Mouse (Mus musculus) brown adipose tissue, adult 24 weeks (tissue): ENCODE results near the gene Zc3h12d. TPM values are rescaled to one million over a fixed set of nuclear protein-coding genes. Genes with fewer than 3 reads are reported as not detected.

Experiments
- H3K27ac ChIP-seq: fragments of 200-500 bp; replicated peaks from 2 replicates; pipeline ENCODE4 v1.5.1; 2012; ENCODE audit warnings: low read depth, mild to moderate bottlenecking, low read length
- H3K4me1 ChIP-seq: fragments of 200-500 bp; 2 replicates; pipeline ENCODE4 v1.6.1; 2012; ENCODE audit warnings: low read length, mixed read lengths; ENCODE audit not compliant: control insufficient read depth, insufficient read depth, insufficient read length
- H3K4me3 ChIP-seq: fragments of 200-500 bp; 2 replicates; pipeline ENCODE4 v1.5.1; 2012; ENCODE audit warnings: low read depth, mild to moderate bottlenecking, low read length, moderate library complexity; ENCODE audit not compliant: insufficient read depth
- polyA plus RNA-seq: library from polyadenylated mRNA; stranded (reverse); fragments of >200 nt; gene quantifications from 2 replicates; pipeline ENCODE4 v1.2.4, GENCODE M21; 2012; ENCODE audit not compliant: missing spikeins, insufficient read depth, insufficient read length

Zc3h12d gene
- polyA plus RNA-seq, 1 experiment: 0.32 TPM

DNA sequence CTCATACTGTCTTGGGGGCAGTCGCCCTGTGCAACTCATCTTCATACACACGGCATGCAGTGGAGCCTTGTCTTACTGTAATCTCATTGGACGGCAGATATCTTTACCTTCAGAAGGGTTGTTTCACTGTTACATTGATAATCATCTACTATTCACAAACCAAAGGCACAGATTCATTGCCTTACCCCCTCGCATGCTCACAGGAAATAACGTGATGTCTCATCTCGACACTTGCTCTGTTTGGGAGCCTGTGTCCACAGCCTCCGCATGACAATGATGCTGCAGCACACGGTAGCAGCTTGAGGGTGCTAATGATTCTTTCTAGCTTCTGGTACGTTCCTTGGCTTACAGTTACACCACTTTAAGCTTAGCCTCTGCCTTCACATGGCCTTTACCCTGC is 6.2 kb upstream of the Zc3h12d start:
- Histone ChIP-seq H3K4me1 (no peaks in the 10 kb centered on the region), H3K27ac (no peak overlapping the region), H3K4me3 (no peak overlapping the region)

DNA sequence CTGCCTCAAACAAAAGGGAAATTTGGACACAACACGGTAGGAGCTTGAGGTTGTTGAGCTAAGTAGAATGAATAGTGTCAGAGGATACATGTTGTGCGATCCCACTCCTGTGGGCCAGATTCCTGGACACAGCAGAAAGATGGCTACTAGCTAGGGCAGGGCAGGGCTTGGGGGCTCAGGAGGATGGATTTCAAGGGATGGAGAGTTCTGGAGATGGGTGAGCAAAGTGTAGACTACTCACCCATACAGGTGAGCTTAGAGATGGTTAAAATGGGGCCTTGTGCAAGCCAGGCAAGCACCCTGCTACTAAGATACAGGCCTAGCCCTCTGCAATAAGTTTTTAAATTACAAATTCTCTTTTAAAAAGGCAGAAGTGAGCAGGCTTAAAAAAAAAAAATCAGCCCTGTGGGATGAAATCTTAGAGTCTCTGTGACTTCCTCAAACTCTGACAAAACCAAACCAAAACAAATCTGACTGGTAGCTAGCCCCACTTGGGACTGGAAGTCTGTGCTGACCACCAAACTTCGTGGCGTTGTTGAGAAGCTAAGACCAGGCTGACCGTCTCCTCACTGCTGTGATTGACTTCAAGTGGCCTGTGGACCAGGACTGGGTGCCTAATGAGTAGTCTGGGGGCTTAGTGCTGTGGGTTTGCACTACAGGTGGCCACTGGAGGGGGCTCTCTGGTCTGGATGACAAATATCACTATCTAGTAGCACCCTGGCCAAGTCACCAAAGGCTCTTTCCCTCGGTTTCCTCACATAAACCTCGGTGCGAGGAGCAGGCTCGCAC is 1.3 kb downstream of the Zc3h12d start:
- Histone ChIP-seq H3K27ac (peak overlapping the region; percentile 82), H3K4me1 (peaks cover 8% of the 10 kb centered on the region), H3K4me3 (no peak overlapping the region)

DNA sequence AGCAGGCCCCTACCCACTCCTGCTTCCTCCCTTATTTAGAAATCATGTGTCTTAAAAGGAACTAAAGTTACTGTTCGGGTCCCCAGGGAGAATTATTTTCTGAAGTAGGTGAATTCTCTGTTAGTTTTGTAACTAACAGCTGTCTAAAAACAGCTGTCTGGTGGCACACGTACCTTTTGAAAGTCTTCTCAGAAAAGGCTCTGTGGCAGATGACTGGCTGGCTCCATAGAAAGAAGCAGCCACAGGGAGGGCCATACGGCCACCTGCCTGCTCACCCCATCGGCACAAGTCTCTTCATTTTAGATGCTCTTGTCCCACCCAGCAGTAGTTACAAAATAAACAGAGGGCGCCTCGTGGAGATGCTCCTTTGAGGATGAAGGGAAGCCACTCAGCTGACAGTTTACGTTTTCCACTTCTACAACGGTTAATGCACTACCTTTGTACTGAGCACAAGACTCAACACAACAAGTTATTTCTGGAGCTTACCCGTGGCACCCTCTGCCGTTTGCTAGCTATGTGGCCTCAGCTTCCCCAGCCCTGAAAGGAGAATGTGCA is 2.5 kb downstream of the Zc3h12d start:
- Histone ChIP-seq H3K27ac (peak overlapping the region; percentile 82), H3K4me1 (peaks cover 10% of the 10 kb centered on the region), H3K4me3 (no peak overlapping the region)

DNA sequence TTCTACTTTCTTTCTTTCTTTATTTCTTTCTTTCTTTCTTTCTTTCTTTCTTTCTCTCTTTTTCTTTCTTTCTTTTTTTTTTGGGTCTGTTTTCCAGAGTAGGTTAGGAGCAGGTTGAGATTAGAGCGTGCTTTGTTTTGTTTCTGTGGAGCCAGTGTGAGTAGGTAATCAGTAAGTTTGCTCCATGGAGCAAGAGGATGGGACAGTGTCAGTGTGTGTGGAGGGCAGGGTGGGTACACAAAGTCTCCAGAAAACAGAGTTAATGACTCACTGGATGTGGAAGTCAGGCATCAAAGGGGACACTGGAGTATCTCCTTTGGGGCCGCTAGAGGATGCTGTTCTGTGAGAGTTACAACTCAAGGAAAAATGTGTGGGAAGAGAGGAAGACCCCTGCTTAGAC is 4.6 kb downstream of the Zc3h12d start:
- Histone ChIP-seq H3K4me3 (no peak overlapping the region), H3K4me1 (peaks cover 19% of the 10 kb centered on the region), H3K27ac (no peak overlapping the region)

DNA sequence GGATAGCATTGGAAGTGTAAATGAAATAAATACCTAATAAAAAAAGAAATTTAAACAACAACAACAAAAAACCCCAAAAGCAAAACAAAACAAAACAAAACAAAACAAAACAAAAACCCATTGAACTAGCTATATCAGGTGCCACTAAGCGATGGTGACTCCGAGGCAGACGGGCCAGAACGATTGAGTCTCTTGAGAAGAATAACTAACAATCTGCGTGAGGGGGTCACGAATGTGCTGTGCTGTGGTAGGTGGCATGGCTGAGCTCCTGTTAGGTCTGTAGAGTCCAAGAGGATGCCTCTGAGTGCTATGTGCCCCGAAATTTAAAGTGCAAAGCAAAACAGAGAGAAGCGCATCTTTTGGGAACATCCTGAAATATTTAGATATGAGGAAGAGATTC is 5.2 kb downstream of the Zc3h12d start:
- peaks cover 18% of the 10 kb centered on the region for H3K4me1 ChIP-seq
- no peak overlapping the region for H3K4me3 ChIP-seq
- H3K27ac ChIP-seq: no peak overlapping the region

DNA sequence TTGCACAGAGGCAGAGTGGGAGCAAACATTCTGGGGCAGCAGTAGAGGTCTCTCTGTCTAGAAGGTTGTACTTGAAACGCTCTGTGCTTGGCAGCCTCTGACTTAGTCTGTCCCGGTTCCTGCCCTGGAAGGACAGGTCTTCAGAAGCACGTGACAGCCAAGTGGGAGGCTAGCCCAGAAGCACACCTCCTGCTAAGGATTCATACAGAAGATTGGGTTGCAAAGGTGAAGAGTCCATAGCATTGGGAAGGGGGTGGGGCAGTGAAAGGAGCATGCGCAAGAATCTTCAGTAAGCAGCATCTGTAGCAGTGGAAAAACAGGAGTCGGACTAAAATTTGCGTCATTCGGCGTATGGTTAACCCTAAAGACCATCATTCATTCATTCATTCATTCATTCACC is 5.8 kb downstream of the Zc3h12d start:
- H3K27ac ChIP-seq: no peak overlapping the region
- H3K4me3 ChIP-seq: no peak overlapping the region
- H3K4me1 ChIP-seq: peaks cover 14% of the 10 kb centered on the region

DNA sequence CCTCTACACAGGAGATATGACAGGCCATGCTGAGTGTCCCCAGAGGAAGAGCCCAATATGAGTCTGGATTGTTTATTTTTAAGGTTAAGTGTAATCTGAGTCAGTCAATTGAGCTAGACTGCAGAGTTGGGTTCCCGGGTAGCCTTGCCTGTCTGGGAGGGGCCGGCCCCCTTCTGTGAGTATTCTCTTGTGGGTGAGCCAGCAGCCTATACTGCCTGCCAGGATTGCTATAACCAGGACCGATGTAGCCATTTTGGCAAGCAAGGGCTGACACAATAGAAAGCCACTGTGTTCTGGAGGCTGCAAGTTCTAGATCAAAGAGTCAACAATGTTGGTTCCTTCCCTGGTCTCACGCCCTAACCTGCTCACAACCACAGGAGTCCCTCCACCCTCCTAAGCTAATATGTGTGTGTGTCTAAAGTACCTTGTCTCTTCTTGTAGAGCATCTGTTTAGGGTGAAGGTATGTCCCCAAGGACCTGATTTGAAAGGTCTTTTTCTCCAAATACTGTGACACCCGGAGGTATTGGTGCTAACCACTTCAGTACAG is 6.7 kb downstream of the Zc3h12d start:
- Histone ChIP-seq H3K27ac (peak overlapping the region; percentile 58; the same call in 1 of the 2 replicates), H3K4me3 (no peak overlapping the region)

DNA sequence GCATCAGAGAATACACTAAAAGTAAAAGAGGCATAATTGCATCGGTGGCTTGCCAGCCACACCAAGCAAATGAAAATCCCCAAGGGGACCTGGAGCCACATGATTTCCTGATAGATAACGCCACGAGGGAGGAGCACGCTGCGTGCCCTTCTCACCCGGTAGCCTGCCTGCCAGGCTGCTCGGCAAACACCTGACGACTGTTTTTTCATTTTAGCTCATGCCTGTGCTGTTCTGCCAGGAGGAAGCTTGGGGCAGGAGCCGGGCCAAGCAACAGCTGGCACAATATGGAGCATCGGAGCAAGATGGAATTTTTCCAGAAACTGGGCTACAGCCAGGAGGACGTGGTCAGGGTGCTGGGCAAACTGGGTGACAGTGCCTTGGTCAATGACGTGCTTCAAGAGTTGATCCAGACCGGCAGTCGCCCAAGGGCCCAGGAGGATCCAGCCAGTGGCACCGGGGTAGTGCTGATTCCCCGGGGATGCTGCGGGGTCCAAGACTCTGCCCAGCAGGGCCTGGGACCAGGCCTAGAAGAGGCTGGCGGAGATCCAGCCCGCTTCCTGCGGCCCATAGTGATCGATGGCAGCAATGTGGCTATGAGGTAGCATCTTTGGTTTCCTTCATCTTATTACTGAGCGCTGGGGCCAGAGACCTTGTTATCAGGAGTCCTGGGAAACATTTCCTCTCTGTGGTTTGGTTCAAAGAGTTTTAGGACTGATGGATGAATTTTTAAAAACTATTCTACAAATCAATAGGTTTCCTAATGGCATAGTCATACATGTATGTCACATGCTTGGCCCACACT is 7.5 kb downstream of the Zc3h12d start:
- Histone ChIP-seq H3K4me1 (peaks cover 14% of the 10 kb centered on the region), H3K4me3 (no peak overlapping the region), H3K27ac (peak overlapping the region; percentile 58)

More for the DNA sequence above, 6.7 kb downstream of the Zc3h12d start:
- peaks cover 14% of the 10 kb centered on the region for H3K4me1 ChIP-seq

DNA sequence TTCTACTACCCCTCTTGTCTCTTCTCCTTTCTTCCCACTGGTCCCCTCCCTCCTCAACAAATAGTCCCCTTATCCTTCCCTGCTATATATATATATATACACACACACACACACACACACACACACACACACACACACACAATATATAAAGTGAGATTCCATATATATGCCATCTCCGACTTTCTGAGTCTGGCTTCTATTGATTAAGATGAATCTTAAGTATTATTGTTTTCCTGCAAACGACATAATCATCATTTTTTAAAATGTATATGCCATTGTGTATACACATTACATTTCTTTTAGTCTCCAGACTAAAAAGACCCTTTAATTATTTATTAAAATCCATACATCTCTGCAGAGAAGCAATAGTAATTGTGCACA is 8.1 kb downstream of the Zc3h12d start:
- H3K4me1 ChIP-seq: peaks cover 14% of the 10 kb centered on the region
- no peak overlapping the region for H3K27ac ChIP-seq
- H3K4me3 ChIP-seq: no peak overlapping the region

DNA sequence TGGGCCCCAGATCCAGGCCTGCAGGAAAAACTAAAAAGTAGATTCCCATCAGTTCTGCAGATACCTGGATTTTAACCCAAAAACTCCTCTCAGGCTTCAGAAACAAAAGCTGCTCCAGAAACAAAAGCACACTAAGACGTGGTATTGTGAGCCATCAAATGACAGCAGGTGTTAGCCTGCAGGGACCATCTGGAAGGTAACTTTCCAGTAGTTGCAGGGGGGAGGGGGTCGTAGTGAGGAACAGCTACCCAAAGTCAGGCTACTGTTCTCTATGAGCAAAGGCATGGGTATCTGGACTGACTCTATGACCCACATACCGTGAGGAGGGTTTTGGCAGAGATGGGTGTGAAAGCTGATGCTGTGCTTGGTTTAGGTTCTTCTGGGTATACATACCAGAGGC is 8.5 kb downstream of the Zc3h12d start:
- H3K27ac ChIP-seq: peak overlapping the region; percentile 72

DNA sequence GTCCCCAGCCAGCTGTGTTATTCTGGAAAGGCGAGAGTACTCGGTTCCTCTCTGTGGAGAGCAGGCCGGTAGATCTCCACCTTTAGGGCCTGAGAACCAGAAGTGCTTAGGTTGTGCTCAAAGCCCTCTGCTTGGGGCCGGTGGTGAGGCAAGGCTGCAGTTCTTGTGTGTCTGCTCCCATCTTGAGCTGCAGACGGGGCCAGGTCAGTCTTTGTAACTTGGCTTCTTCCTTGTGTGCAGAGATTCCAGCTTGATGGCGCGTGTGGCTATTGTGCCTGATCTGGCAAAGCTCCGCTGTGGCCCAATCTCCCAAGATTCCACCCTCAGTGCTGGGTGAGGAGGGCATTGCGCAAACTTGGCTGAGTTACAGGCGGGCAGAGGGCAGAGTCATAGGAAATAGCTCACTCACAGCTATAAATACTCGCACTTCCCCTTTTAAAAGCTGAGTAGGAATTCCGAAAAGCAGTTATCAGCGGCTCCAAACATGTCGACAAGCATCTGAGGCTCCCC is 9.4 kb downstream of the Zc3h12d start:
- Histone ChIP-seq H3K4me1 (peaks cover 14% of the 10 kb centered on the region), H3K4me3 (no peak overlapping the region), H3K27ac (peak overlapping the region; percentile 72)

More for the DNA sequence above, 8.5 kb downstream of the Zc3h12d start:
- no peak overlapping the region for H3K4me3 ChIP-seq
- H3K4me1 ChIP-seq: peaks cover 14% of the 10 kb centered on the region

DNA sequence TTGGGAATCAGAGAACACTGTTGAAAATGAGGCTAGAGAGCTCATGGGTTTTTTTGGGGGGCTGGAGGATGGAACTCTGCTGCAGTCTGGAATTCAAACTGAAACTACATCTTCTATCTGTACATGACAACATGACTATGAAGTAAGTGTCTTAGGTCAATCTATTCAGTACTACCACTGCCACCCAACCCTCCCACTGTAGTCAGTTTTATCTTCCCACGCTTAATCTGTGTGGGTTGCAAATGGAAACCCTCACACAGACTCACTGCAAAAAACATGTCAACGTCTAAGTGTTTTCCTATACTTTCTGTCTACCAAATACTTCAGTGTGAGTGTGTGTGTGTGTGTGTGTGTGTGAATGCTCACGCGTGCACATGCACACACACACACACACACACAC is 10.9 kb downstream of the Zc3h12d start:
- H3K4me1 ChIP-seq: peaks cover 11% of the 10 kb centered on the region
- H3K4me3 ChIP-seq: no peak overlapping the region

DNA sequence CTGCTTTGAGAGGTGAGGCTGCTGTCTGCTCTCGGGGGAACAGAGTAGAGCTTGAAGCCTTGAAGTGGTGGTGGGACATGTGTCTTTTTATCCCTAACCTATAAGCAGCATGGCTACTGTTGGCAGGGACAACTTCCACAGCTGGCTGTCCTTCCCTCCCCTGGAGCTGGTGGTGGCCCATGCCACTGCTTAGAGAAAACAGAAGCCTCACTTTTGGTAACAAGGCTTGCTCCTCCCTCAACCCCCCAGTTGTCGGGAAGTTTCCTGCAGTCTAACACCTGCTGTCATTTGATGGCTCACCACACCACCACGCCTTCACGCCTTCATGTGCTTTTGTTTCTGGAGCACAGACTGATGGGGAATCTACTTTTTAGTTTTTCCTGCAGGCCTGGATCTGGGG is 11.9 kb downstream of the Zc3h12d start:
- Histone ChIP-seq H3K4me1 (peaks cover 9% of the 10 kb centered on the region), H3K4me3 (no peak overlapping the region), H3K27ac (no peak overlapping the region)

More for the DNA sequence above, 10.9 kb downstream of the Zc3h12d start:
- no peak overlapping the region for H3K27ac ChIP-seq

DNA sequence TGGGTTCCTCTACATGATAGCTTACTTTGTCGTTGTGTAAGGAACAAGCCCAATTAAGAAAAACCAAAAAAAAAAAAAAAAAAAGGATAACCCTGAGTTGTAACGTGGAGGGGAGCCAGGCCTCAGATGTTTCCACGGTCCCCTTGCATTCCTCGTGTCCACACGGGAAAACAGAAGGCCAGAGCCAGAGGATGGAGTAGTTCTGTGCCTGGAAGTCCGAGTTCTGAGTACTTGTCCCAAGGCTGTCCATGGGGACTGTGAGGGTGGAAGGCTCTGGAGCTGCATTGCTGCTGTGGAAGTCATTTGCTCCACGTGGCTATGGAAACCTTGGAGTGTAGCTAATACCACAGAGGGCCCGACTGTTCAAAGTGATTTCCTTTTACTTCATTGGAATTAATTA is 12.9 kb downstream of the Zc3h12d start:
- Histone ChIP-seq H3K4me3 (no peak overlapping the region), H3K27ac (no peak overlapping the region), H3K4me1 (peaks cover 9% of the 10 kb centered on the region)

DNA sequence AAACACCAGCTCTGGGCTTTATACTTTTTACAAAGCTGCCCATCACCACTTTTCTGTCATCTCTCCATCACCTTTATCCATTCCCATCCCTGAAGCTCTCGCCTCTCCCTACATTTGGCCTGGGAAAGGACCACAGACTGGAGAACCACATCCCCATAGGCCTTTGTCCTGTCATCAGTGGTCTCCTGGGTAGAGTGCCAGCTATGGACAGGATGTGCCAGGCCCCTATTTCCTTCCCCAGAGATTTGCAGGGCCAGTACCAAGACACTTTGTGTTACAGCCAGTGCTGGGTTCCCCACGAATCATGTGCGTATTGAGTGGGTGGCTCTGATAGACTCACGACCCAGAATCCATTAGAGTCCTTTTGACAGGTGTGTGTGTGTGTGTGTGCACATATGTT is 13.7 kb downstream of the Zc3h12d start:
- Histone ChIP-seq H3K27ac (no peak overlapping the region), H3K4me3 (no peak overlapping the region), H3K4me1 (peaks cover 5% of the 10 kb centered on the region)
